Mouse (Mus musculus) midbrain, embryonic 12.5 days (tissue): ENCODE results near the gene Sertad1. TPM values are rescaled to one million over a fixed set of nuclear protein-coding genes. Genes with fewer than 3 reads are reported as not detected.

ENCODE experiments used
- ATAC-seq: fragments of 200-750 bp; cut with Nextera tagmentation; 2 replicates; pipeline ENCODE4 v1.8.0; 2017; ENCODE audit warnings: low read depth, moderate TSS enrichment, moderate library complexity; ENCODE audit not compliant: low FRiP score
- H3K27ac ChIP-seq: fragments of 300-500 bp; sonication (generic); replicated peaks from 2 replicates; pipeline ENCODE4 v1.5.1; 2016; ENCODE audit warnings: mild to moderate bottlenecking
- H3K27me3 ChIP-seq: fragments of 300-500 bp; sonication (generic); 2 replicates; pipeline ENCODE4 v1.6.1; 2016; ENCODE audit warnings: mild to moderate bottlenecking
- H3K36me3 ChIP-seq: fragments of 300-500 bp; sonication (generic); 2 replicates; pipeline ENCODE4 v1.6.1; 2016
- H3K4me1 ChIP-seq: fragments of 300-500 bp; sonication (generic); 2 replicates; pipeline ENCODE4 v1.6.1; 2016
- H3K4me2 ChIP-seq: fragments of 300-500 bp; sonication (generic); replicated peaks from 2 replicates; pipeline ENCODE4 v1.6.1; 2016; ENCODE audit warnings: mild to moderate bottlenecking, moderate library complexity
- H3K4me3 ChIP-seq: fragments of 300-500 bp; sonication (generic); 2 replicates; pipeline ENCODE4 v1.5.1; 2016; ENCODE audit warnings: mild to moderate bottlenecking
- H3K9ac ChIP-seq: fragments of 300-500 bp; sonication (generic); replicated peaks from 2 replicates; pipeline ENCODE4 v1.6.1; 2016; ENCODE audit warnings: mild to moderate bottlenecking, moderate library complexity
- H3K9me3 ChIP-seq: fragments of 300-500 bp; sonication (generic); 2 replicates; pipeline ENCODE4 v1.6.1; 2016; ENCODE audit warnings: mild to moderate bottlenecking
- WGBS: fragments of 180-500 bp; shearing (Covaris S2); methylation state at CpG from one replicate; pipeline ENCODE4 v1.1.7; 2016; 5-methylcytosine and 5-hydroxymethylcytosine counted together
- polyA plus RNA-seq: library from polyadenylated mRNA; unstranded; fragments of >200 nt; fragmentation: Nextera tagmentation; extraction: Ambion mirVana; gene quantifications from 2 replicates; pipeline ENCODE4 v1.2.1, GENCODE M21; 2016

Sertad1 gene
- polyA plus RNA-seq, 1 experiment from 2014 or later: 14.4 TPM

- no peak overlapping the region for H3K9ac ChIP-seq
- no peak overlapping the region for H3K27ac ChIP-seq
- no peak overlapping the region for H3K4me2 ChIP-seq
- no peaks in the 10 kb centered on the region for H3K27me3 ChIP-seq
- H3K36me3 ChIP-seq: no peaks in the 10 kb centered on the region
- no peaks in the 10 kb centered on the region for H3K4me1 ChIP-seq
- 85% methylated on average over 10 of the region's 10 CpGs for WGBS
- no peaks in the 10 kb centered on the region for H3K9me3 ChIP-seq
- no peak for ATAC-seq
- no peak overlapping the region for H3K4me3 ChIP-seq
Observed at GRCm38 (mm10) chr7:27454461-27455121, 32.1 kb upstream of the Sertad1 start.

GRCm38 (mm10) chr7:27455273-27455672 is 31.4 kb upstream of the Sertad1 start:
- no peaks in the 10 kb centered on the region for H3K4me1 ChIP-seq
- no peak overlapping the region for H3K27ac ChIP-seq
- H3K36me3 ChIP-seq: no peaks in the 10 kb centered on the region
- no peaks in the 10 kb centered on the region for H3K27me3 ChIP-seq
- no peak overlapping the region for H3K4me2 ChIP-seq
- no peaks in the 10 kb centered on the region for H3K9me3 ChIP-seq
- WGBS: 91% methylated on average over 3 of the region's 3 CpGs
- no peak overlapping the region for H3K4me3 ChIP-seq
- no peak overlapping the region for H3K9ac ChIP-seq
- no peak for ATAC-seq

DNA sequence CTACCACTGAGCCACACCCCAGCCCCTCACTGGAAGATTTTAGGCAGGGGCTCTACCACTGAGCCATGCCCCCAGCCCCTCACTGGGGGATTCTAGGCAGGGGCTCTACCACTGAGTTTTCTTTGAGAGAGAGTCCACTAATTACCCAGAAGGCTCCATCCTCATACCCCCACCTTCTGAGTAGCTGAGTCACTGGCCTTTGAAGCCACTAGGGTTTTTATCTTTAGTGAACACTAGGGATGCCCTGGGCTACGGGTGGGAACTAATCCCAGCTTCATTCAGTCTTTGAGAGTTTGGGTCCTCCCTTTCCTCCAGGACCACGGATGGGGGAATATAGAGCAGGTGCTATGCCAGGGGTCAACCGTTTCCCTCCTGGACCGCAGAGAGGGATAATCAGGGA is 28.1 kb upstream of the Sertad1 start:
- no peak overlapping the region for H3K4me3 ChIP-seq
- WGBS: 87% methylated on average over 4 of the region's 4 CpGs
- no peaks in the 10 kb centered on the region for H3K27me3 ChIP-seq
- H3K9ac ChIP-seq: no peak overlapping the region
- H3K27ac ChIP-seq: no peak overlapping the region
- no peak for ATAC-seq
- no peak overlapping the region for H3K4me2 ChIP-seq
- H3K36me3 ChIP-seq: no peaks in the 10 kb centered on the region
- no peaks in the 10 kb centered on the region for H3K9me3 ChIP-seq
- H3K4me1 ChIP-seq: no peaks in the 10 kb centered on the region

GRCm38 (mm10) chr7:27459640-27460039 is 27.1 kb upstream of the Sertad1 start:
- no peaks in the 10 kb centered on the region for H3K36me3 ChIP-seq
- ATAC-seq: no peak
- no peak overlapping the region for H3K4me3 ChIP-seq
- no peak overlapping the region for H3K27ac ChIP-seq
- H3K4me2 ChIP-seq: no peak overlapping the region
- WGBS: 92% methylated on average over 5 of the region's 5 CpGs
- no peaks in the 10 kb centered on the region for H3K4me1 ChIP-seq
- no peak overlapping the region for H3K9ac ChIP-seq
- no peaks in the 10 kb centered on the region for H3K27me3 ChIP-seq
- no peaks in the 10 kb centered on the region for H3K9me3 ChIP-seq

DNA sequence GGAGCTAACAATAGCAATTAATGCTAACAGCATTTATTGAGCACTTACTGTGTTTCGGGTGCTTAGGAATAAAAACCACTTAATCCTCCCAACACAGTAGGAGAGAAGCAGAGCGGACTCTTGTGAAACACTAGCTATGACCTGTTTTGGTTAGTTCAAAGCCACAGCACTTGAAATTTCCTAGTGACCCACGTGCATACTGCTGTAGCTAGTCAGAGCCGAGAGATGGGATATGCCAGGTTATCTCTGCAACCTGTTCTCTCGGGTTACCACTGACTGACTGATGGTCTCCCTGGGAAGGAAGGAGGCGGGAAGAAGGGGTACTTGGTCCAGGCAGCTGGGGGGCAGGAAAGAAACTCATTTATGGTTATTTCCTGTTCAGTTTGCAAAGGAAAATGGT is 26.2 kb upstream of the Sertad1 start:
- WGBS: 86% methylated on average over 6 of the region's 6 CpGs
- Histone ChIP-seq H3K27me3 (no peaks in the 10 kb centered on the region), H3K36me3 (no peaks in the 10 kb centered on the region), H3K4me3 (no peak overlapping the region), H3K9me3 (no peaks in the 10 kb centered on the region), H3K4me1 (no peaks in the 10 kb centered on the region), H3K9ac (no peak overlapping the region), H3K27ac (no peak overlapping the region), H3K4me2 (no peak overlapping the region)
- no peak for ATAC-seq

GRCm38 (mm10) chr7:27467648-27468047 is 19.1 kb upstream of the Sertad1 start:
- no peaks in the 10 kb centered on the region for H3K36me3 ChIP-seq
- H3K9me3 ChIP-seq: no peaks in the 10 kb centered on the region
- ATAC-seq: no peak
- WGBS: 47% methylated on average over 4 of the region's 4 CpGs
- H3K4me1 ChIP-seq: peaks cover 4% of the 10 kb centered on the region; the same call in 1 of the 2 replicates
- no peak overlapping the region for H3K9ac ChIP-seq
- H3K27ac ChIP-seq: no peak overlapping the region
- no peaks in the 10 kb centered on the region for H3K27me3 ChIP-seq
- H3K4me3 ChIP-seq: no peak overlapping the region
- no peak overlapping the region for H3K4me2 ChIP-seq

GRCm38 (mm10) chr7:27471390-27472120 is 15.2 kb upstream of the Sertad1 start:
- no peak overlapping the region for H3K4me3 ChIP-seq
- H3K27me3 ChIP-seq: no peaks in the 10 kb centered on the region
- H3K4me2 ChIP-seq: no peak overlapping the region
- peaks cover 10% of the 10 kb centered on the region; the same call in 1 of the 2 replicates for H3K4me1 ChIP-seq
- WGBS: 92% methylated on average over 11 of the region's 11 CpGs
- H3K36me3 ChIP-seq: peaks cover 8% of the 10 kb centered on the region
- no peak for ATAC-seq
- no peaks in the 10 kb centered on the region for H3K9me3 ChIP-seq
- no peak overlapping the region for H3K9ac ChIP-seq
- H3K27ac ChIP-seq: no peak overlapping the region

DNA sequence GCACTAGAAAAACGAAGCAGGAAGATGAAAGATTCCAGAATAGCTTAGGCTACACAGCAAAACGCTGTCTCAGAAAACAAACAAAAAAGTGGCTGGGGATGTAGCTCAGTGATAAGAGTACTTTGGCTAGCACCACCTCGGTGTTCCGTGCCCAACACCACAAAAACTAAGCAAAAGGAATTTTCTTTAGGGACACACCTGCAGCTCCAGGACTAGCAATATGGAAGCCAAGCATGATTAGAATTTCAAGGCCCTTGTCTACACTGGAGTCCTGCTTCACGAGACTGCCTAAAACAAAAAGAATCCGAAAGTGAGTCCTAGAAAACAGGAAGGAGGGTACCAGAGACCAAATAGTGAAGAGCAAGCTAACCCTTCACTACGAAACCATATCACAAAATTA is 14.1 kb upstream of the Sertad1 start:
- H3K27me3 ChIP-seq: no peaks in the 10 kb centered on the region
- peak overlapping the region; percentile 75 for H3K4me3 ChIP-seq
- no peak overlapping the region for H3K9ac ChIP-seq
- H3K27ac ChIP-seq: peak overlapping the region; percentile 90; the same call in 1 of the 2 replicates
- WGBS: 39% methylated on average over 7 of the region's 7 CpGs
- peaks cover 10% of the 10 kb centered on the region; the same call in 1 of the 2 replicates for H3K4me1 ChIP-seq
- no peaks in the 10 kb centered on the region for H3K9me3 ChIP-seq
- peak overlapping the region; percentile 75 for H3K4me2 ChIP-seq
- no peak for ATAC-seq
- peaks cover 14% of the 10 kb centered on the region for H3K36me3 ChIP-seq

- Histone ChIP-seq H3K4me1 (peaks cover 10% of the 10 kb centered on the region; the same call in 1 of the 2 replicates), H3K9me3 (no peaks in the 10 kb centered on the region), H3K4me2 (peak within 1 kb of the TSS; percentile 75), H3K27ac (peak within 1 kb of the TSS; percentile 90), H3K9ac (peak within 1 kb of the TSS; percentile 71), H3K27me3 (no peaks in the 10 kb centered on the region), H3K36me3 (peaks cover 20% of the 10 kb centered on the region), H3K4me3 (peak within 1 kb of the TSS; percentile 75)
- under 1% methylated on average over 33 of the region's 36 CpGs for WGBS
- peak; percentile 93 for ATAC-seq
Observed at GRCm38 (mm10) chr7:27473156-27473834, 13.4 kb upstream of the Sertad1 start, which contains the start of gene Sertad3. Gene Sertad3, plus strand, starts transcription at chr7:27473768.

GRCm38 (mm10) chr7:27473835-27474489 is 12.7 kb upstream of the Sertad1 start:
- Histone ChIP-seq H3K4me3 (peak overlapping the region; percentile 75), H3K9me3 (no peaks in the 10 kb centered on the region), H3K36me3 (peaks cover 24% of the 10 kb centered on the region), H3K9ac (peak overlapping the region; percentile 71), H3K4me1 (peaks cover 10% of the 10 kb centered on the region; the same call in 1 of the 2 replicates), H3K27me3 (no peaks in the 10 kb centered on the region), H3K4me2 (peak overlapping the region; percentile 75), H3K27ac (peak overlapping the region; percentile 90)
- ATAC-seq: no peak
- under 1% methylated on average over 34 of the region's 34 CpGs for WGBS

GRCm38 (mm10) chr7:27474490-27474954 is 12.2 kb upstream of the Sertad1 start:
- Histone ChIP-seq H3K27ac (peak overlapping the region; percentile 90), H3K27me3 (no peaks in the 10 kb centered on the region), H3K4me2 (peak overlapping the region; percentile 75), H3K4me3 (peak overlapping the region; percentile 75), H3K9ac (peak overlapping the region; percentile 71), H3K36me3 (peaks cover 24% of the 10 kb centered on the region), H3K4me1 (peaks cover 10% of the 10 kb centered on the region; the same call in 1 of the 2 replicates), H3K9me3 (no peaks in the 10 kb centered on the region)
- ATAC-seq: peak; percentile 89
- 0% methylated on average over 23 of the region's 23 CpGs for WGBS
